Mouse (Mus musculus): ENCODE measurements at regions not wholly inside any gene's neighbourhood (a gene's known extent, or its start where the extent isn't known, plus 50 kb on each side); places are given as distances from the start of the nearest gene placed in this dataset.

DNA sequence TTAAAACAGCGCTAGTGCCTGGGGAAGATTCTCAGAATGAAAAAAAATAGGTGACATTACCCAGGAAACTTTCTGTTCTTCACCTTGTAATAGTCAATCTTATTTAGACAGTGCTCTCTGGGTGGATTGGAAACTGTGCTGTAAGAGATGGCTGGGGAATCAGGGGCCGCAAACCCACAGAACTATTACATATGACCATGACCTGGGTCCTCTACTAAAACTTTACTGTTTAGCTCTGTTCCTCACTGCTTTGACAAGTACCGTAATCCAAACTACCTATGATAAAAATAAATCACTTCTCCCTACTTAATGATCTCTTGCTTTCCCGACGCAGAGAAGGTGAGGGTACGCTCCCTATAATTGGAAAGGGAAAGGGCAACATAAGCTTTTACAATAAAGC lies 157.6 kb upstream of the Adgrl2 start:
- Histone ChIP-seq H3K4me3 (replicated peaks) (no peak overlapping the region), H3K9me3 (peaks cover 28% of the 10 kb centered on the region)
- TF ChIP-seq FLI1 (IDR thresholded peaks at IDR 0.05; ENCODE audit: low read length) (no peak), GATA1 (IDR thresholded peaks at IDR 0.05; ENCODE audit: borderline replicate concordance, low read length) (no peak)

DNA sequence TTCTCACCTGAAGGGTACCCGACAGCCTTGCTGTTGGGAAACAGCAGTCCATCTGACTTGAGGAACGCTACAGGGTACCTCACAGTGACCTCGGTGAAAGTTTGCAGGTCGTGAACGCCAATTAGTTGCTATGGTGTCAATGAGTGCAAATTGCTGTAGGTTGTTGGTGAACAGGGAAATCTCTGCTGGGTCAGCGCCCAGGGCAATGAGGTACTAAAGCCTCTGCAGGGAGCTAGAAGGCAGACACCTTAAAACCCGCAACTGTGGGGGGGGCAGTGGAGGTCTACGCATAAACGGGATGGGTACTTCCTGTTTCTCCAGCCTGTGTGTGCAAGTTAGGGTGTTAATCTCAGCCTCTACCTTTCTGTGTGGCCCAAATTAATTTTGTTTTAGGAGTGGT lies 156.3 kb upstream of the Adgrl2 start:
- H3K4me3 ChIP-seq (replicated peaks), result no peak overlapping the region
- no peaks in the 10 kb centered on the region for H3K27me3 ChIP-seq (replicated peaks)
- TF ChIP-seq GATA1 (IDR thresholded peaks at IDR 0.05; ENCODE audit: borderline replicate concordance, low read length) (no peak), FLI1 (IDR thresholded peaks at IDR 0.05; ENCODE audit: low read length) (no peak)
- H3K9me3 ChIP-seq, result peaks cover 32% of the 10 kb centered on the region
- no peaks in the 10 kb centered on the region for H3K4me1 ChIP-seq
- H3K36me3 ChIP-seq (replicated peaks; ENCODE audit: low read length), result no peaks in the 10 kb centered on the region

More for the DNA sequence above, 157.6 kb upstream of the Adgrl2 start:
- Histone ChIP-seq H3K27me3 (replicated peaks) (no peaks in the 10 kb centered on the region), H3K4me1 (no peaks in the 10 kb centered on the region), H3K36me3 (replicated peaks; ENCODE audit: low read length) (no peaks in the 10 kb centered on the region)

DNA sequence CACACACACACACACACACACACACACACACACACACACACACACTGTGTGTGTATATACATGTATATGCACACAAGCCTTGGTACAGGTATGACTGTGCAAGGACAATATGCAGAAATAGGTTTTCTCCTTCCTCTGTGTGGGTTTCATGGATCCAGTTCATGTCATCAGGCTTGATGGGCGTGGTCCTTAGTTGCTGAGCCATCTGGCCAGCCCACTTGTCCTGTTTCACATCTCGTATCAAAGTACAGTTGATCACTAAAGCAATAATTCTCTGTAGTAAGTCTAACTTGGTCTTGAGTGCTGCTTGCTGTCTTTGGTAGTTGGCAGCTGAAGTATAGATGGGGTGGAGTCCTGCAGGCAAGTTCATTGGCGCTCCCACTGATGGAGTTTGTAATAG lies 150.1 kb upstream of the Adgrl2 start:
- TF ChIP-seq FLI1 (IDR thresholded peaks at IDR 0.05; ENCODE audit: low read length), result no peak
- no peak for TF ChIP-seq GATA1 (IDR thresholded peaks at IDR 0.05; ENCODE audit: borderline replicate concordance, low read length)
- H3K27me3 ChIP-seq (replicated peaks), result no peaks in the 10 kb centered on the region
- no peaks in the 10 kb centered on the region for H3K4me1 ChIP-seq
- no peak overlapping the region for H3K4me3 ChIP-seq (replicated peaks)
- H3K36me3 ChIP-seq (replicated peaks; ENCODE audit: low read length), result no peaks in the 10 kb centered on the region
- peaks cover 37% of the 10 kb centered on the region for H3K9me3 ChIP-seq

DNA sequence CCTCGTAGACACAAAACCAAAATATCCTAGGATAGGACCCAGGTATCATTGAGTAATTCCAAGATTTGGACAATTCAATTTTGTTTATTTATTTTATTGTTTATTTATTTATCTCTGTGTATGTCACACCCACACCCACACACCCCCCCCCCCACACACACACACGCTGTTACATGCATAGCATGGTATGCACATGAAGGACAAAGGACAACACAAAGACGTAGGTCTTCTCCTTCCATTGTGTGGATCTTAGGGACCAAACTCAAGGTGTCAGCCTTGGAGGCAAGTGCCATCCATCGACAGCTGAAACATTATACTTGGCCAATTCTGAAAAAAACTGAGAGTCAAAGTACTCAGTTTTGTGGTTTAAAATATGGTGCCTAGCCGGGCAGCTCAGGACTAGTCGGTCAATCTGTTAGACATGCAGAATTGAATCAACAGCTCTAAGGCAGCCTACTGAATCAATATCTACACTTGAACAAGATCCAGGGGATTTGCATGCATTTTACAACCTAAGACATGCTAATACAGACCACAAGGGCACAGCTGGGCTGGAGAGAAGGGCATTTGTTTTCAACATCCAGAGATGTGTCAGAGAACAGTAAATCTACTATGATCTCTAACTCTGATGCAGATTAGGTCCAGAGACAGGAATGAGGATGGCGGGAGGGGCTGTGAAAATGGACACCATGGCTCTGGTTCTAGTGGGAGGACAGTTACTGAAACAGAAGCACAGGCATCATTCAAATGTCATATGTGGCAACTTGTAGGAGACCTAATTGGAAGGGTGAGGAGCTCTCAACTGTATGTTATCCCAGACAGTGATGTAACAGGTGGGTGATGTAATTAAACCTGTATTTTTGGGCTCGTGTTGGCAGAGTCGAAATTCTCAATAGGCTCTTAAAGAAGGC lies 143.9 kb upstream of the Adgrl2 start:
- Histone ChIP-seq H3K9me3 (peaks cover 13% of the 10 kb centered on the region; the same call in 1 of the 2 replicates), H3K27me3 (replicated peaks) (no peaks in the 10 kb centered on the region), H3K4me3 (replicated peaks) (no peak overlapping the region), H3K4me1 (no peaks in the 10 kb centered on the region), H3K36me3 (replicated peaks; ENCODE audit: low read length) (no peaks in the 10 kb centered on the region)
- no peak for TF ChIP-seq FLI1 (IDR thresholded peaks at IDR 0.05; ENCODE audit: low read length)
- TF ChIP-seq GATA1 (IDR thresholded peaks at IDR 0.05; ENCODE audit: borderline replicate concordance, low read length), result no peak

DNA sequence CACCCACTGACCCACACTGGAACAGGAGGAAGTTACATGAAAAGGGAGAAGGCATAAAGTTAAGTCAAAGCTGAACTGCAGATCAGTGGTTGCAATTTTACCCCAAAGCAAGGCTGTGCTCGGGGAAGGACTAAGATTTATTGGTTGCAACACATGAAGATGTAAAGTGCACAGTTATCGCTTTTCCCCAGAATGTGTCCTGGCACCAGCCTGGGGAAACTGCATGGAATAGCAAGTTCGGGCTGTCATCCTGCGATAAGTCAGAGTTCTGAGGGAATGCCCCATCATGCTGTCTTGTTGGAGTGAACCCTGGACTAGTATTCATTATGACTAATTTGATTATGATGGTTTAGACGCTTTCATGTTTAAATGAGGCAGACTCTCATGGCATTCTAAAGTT lies 128.5 kb upstream of the Adgrl2 start:
- no peaks in the 10 kb centered on the region for H3K27me3 ChIP-seq (replicated peaks)
- no peak overlapping the region for H3K4me3 ChIP-seq (replicated peaks)
- no peaks in the 10 kb centered on the region for H3K4me1 ChIP-seq
- no peaks in the 10 kb centered on the region for H3K36me3 ChIP-seq (replicated peaks; ENCODE audit: low read length)
- H3K9me3 ChIP-seq, result peaks cover 4% of the 10 kb centered on the region; the same call in 1 of the 2 replicates
- TF ChIP-seq GATA1 (IDR thresholded peaks at IDR 0.05; ENCODE audit: borderline replicate concordance, low read length) (no peak), FLI1 (IDR thresholded peaks at IDR 0.05; ENCODE audit: low read length) (no peak)

DNA sequence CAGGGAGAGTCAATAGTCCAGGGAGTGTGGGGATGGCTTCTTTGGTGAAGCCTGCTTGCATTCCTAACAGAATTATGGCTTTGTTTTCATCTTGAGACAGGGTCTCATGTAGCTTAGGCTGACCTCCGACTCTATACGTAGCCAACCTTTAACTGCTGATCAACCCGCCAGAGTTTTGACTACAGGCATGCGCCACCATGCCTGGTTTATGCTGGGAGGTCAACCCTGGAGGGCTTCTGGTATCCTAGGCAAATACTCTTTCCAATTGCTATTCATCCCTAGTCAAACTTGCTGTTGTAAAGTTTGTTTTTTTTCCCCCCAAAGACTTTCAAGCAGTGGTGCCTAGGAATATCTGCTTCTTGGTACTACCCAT lies 127.3 kb upstream of the Adgrl2 start:
- H3K4me1 ChIP-seq, result no peaks in the 10 kb centered on the region
- H3K4me3 ChIP-seq (replicated peaks), result no peak overlapping the region
- no peaks in the 10 kb centered on the region for H3K27me3 ChIP-seq (replicated peaks)
- no peaks in the 10 kb centered on the region for H3K36me3 ChIP-seq (replicated peaks; ENCODE audit: low read length)
- TF ChIP-seq GATA1 (IDR thresholded peaks at IDR 0.05; ENCODE audit: borderline replicate concordance, low read length) (no peak), FLI1 (IDR thresholded peaks at IDR 0.05; ENCODE audit: low read length) (no peak)
- peaks cover 9% of the 10 kb centered on the region; the same call in 1 of the 2 replicates for H3K9me3 ChIP-seq

DNA sequence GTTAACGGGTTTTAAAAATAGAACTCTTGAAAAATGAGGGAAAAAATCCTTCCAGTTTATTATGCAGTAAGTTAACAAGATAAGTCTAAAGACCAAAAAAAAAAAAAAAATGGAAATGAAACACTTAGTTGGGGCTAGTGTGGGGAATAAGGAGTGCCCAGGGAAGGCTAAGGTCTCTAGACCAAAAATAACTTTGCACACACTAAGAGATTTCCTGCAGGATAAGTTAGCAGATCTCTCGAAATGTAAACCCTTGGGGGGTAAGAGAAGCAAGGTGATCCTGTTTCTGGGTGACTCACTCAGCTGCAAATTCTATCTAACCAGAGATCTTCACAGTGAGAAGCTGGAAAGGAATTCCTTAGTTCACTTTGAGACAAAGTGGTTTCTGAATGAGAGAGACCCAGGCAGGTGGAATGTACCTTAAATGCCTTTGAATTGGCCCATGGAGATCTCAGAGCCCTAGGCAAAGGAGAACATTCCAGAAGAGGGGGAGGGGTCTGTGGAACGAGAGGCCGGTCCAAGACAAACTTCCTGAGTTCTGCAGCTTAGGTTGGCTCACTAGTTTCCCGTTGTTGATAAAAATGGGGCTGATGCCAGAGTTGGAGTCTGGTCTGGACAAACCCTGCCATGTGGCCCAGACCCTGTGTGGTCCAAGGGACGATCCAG lies 126.8 kb upstream of the Adgrl2 start:
- peaks cover 10% of the 10 kb centered on the region; the same call in 1 of the 2 replicates for H3K9me3 ChIP-seq
- no peaks in the 10 kb centered on the region for H3K4me1 ChIP-seq
- no peaks in the 10 kb centered on the region for H3K36me3 ChIP-seq (replicated peaks; ENCODE audit: low read length)
- no peak overlapping the region for H3K4me3 ChIP-seq (replicated peaks)
- no peaks in the 10 kb centered on the region for H3K27me3 ChIP-seq (replicated peaks)
- TF ChIP-seq GATA1 (IDR thresholded peaks at IDR 0.05; ENCODE audit: borderline replicate concordance, low read length) (no peak), FLI1 (IDR thresholded peaks at IDR 0.05; ENCODE audit: low read length) (no peak)

DNA sequence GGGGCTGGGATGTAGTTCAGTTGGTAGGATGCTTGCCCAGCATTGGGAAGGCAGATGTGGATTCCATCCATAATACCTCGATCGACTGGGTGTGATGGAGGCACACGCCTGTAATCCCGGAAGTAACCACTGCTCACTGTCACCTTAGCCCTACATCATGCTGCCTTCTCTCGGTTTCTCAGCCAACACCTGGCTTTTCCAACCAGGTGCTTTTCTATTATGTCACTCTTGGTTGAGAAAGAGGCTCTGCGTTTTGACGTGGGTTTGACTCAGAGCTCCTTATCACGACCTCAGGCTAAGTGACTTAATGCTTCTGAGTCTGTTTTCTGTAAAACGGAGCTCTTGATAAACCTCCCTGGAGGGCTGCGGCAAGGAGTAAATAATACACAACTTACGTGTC lies 126.2 kb upstream of the Adgrl2 start:
- Histone ChIP-seq H3K4me1 (no peaks in the 10 kb centered on the region), H3K9me3 (peaks cover 15% of the 10 kb centered on the region; the same call in 1 of the 2 replicates), H3K36me3 (replicated peaks; ENCODE audit: low read length) (no peaks in the 10 kb centered on the region), H3K4me3 (replicated peaks) (no peak overlapping the region), H3K27me3 (replicated peaks) (no peaks in the 10 kb centered on the region)
- TF ChIP-seq FLI1 (IDR thresholded peaks at IDR 0.05; ENCODE audit: low read length) (no peak), GATA1 (IDR thresholded peaks at IDR 0.05; ENCODE audit: borderline replicate concordance, low read length) (no peak)

DNA sequence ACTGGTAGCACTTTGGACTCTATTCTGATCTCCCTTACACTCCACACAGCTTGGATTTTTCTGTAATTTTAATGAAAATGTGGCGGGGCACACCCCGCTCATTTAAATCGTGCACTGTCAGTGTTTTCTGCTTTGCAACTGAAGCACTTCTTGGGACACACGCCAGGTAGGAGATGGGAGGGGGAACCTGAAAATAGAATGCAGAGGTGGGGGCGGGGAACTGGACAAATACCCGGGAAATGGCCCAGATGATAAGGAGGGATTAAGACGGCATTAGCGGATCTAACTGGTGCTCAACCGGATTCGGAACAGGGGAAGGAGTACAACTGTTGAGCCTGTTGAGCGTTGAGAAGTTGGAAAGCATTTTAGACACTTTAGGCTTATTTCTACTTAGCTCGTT lies 125.5 kb upstream of the Adgrl2 start:
- no peaks in the 10 kb centered on the region for H3K36me3 ChIP-seq (replicated peaks; ENCODE audit: low read length)
- H3K4me3 ChIP-seq (replicated peaks), result no peak overlapping the region
- peaks cover 17% of the 10 kb centered on the region; the same call in 1 of the 2 replicates for H3K9me3 ChIP-seq
- TF ChIP-seq GATA1 (IDR thresholded peaks at IDR 0.05; ENCODE audit: borderline replicate concordance, low read length) (no peak), FLI1 (IDR thresholded peaks at IDR 0.05; ENCODE audit: low read length) (no peak)
- no peaks in the 10 kb centered on the region for H3K4me1 ChIP-seq
- H3K27me3 ChIP-seq (replicated peaks), result no peaks in the 10 kb centered on the region

DNA sequence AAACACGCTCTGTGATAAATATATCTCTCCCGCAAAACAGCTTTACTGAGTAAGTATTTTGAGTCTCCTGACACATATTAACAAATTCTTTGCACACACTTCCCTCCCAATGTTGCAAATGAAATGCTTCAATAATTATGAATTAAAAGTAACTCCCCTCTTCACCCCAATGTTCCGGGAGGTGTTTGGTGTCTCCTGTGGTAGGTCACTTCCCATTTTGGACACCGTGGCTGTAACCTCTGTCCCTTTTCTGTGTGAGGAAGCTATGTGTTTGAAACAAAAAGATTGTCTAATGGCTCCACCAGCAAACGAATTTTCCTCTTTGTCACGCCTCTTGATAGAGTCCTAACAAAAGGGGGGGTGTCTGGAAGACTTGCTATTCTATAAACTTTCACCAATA lies 122.5 kb upstream of the Adgrl2 start:
- Histone ChIP-seq H3K36me3 (replicated peaks; ENCODE audit: low read length) (no peaks in the 10 kb centered on the region), H3K4me3 (replicated peaks) (no peak overlapping the region), H3K27me3 (replicated peaks) (no peaks in the 10 kb centered on the region), H3K4me1 (no peaks in the 10 kb centered on the region), H3K9me3 (0 out of 2 replicates have a peak, but pooled peaks cover 14% of the 10 kb centered on the region)
- no peak for TF ChIP-seq GATA1 (IDR thresholded peaks at IDR 0.05; ENCODE audit: borderline replicate concordance, low read length)
- no peak for TF ChIP-seq FLI1 (IDR thresholded peaks at IDR 0.05; ENCODE audit: low read length)

All from megakaryocyte, embryonic 14.5 days (primary cell).